Mouse (Mus musculus): ENCODE data around the gene Ikzf1.

DNA sequence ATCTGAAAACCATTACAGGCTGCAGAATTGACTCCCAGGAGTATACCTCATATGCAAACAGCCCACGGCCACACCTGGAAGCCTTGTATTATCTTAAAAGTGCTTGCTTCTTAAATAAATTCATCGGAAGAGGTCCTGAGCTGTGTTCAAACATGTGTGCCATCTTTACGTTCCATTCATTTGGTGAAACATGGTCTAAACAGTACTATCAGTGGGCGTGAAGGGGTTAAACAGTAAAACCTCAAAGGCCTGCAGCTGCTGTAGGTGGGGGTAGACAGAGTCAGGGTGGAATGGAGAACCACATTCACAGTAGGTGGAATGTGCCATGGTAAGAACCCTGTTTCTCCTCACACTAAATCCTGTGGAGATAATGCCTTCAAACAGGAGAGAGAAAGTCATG, 24.2 kb upstream of the Ikzf1 start:
- TF ChIP-seq GATA1 (IDR thresholded peaks at IDR 0.05; ENCODE audit: low read length): no peak
- TF ChIP-seq TAL1 (IDR thresholded peaks at IDR 0.05; ENCODE audit: low read length): no peak

All from erythroblast, embryonic 14.5 days (primary cell).